Mouse (Mus musculus): Measurements from ENCODE around the gene Plekhb2. TPM values are rescaled to one million over a fixed set of nuclear protein-coding genes. Genes with fewer than 3 reads are reported as not detected.

Plekhb2 gene
- total and polyA plus RNA-seq, 2 experiments from 2014 or later: 85.1 to 97.3 TPM

GRCm38 (mm10) chr1:34821411-34821810 is 28.4 kb upstream of the Plekhb2 start:
- Histone ChIP-seq H3K9ac (replicated peaks; ENCODE audit: low read length, poor library complexity, severe bottlenecking) (no peak overlapping the region), H3K4me1 (ENCODE audit: insufficient read depth, low read length) (no peaks in the 10 kb centered on the region), H3K4me2 (ENCODE audit: low read depth, low read length, poor library complexity, severe bottlenecking) (no peak overlapping the region), H3K27ac (ENCODE audit: low read depth, low read length) (no peak overlapping the region), H3K4me3 (ENCODE audit: low read depth, low read length) (no peak overlapping the region), H3K36me3 (ENCODE audit: insufficient read depth, low read length) (peaks cover 51% of the 10 kb centered on the region), H3K9me3 (ENCODE audit: low read length) (no peaks in the 10 kb centered on the region), H3K27me3 (ENCODE audit: insufficient read depth, low read length) (no peaks in the 10 kb centered on the region)
- ATAC-seq (ENCODE audit: low FRiP score): no peak
- no peak for TF ChIP-seq CTCF (IDR thresholded peaks at IDR 0.05)
- no peak for DNase-seq (ENCODE audit: low spot score)
- WGBS: 89% methylated on average over 2 of the region's 2 CpGs

- Histone ChIP-seq H3K27me3 (ENCODE audit: insufficient read depth, low read length) (no peaks in the 10 kb centered on the region), H3K9ac (replicated peaks; ENCODE audit: low read length, poor library complexity, severe bottlenecking) (no peak overlapping the region), H3K27ac (ENCODE audit: low read depth, low read length) (no peak overlapping the region), H3K4me1 (ENCODE audit: insufficient read depth, low read length) (no peaks in the 10 kb centered on the region), H3K4me3 (ENCODE audit: low read depth, low read length) (no peak overlapping the region), H3K4me2 (ENCODE audit: low read depth, low read length, poor library complexity, severe bottlenecking) (no peak overlapping the region), H3K36me3 (ENCODE audit: insufficient read depth, low read length) (peaks cover 47% of the 10 kb centered on the region), H3K9me3 (ENCODE audit: low read length) (no peaks in the 10 kb centered on the region)
- DNase-seq (ENCODE audit: low spot score) (no peak), ATAC-seq (ENCODE audit: low FRiP score) (no peak)
- WGBS: 89% methylated on average over 7 of the region's 7 CpGs
- no peak for TF ChIP-seq CTCF (IDR thresholded peaks at IDR 0.05)
Measured at GRCm38 (mm10) chr1:34822003-34822402, 27.8 kb upstream of the Plekhb2 start.

- no peak overlapping the region for H3K4me2 ChIP-seq (ENCODE audit: low read depth, low read length, poor library complexity, severe bottlenecking)
- no peak overlapping the region for H3K9ac ChIP-seq (replicated peaks; ENCODE audit: low read length, poor library complexity, severe bottlenecking)
- H3K9me3 ChIP-seq (ENCODE audit: low read length): no peaks in the 10 kb centered on the region
- TF ChIP-seq CTCF (IDR thresholded peaks at IDR 0.05): no peak
- H3K27me3 ChIP-seq (ENCODE audit: insufficient read depth, low read length): no peaks in the 10 kb centered on the region
- 87% methylated on average over 7 of the region's 7 CpGs for WGBS
- H3K27ac ChIP-seq (ENCODE audit: low read depth, low read length): no peak overlapping the region
- no peak overlapping the region for H3K4me3 ChIP-seq (ENCODE audit: low read depth, low read length)
- ATAC-seq (ENCODE audit: low FRiP score) (no peak), DNase-seq (ENCODE audit: low spot score) (no peak)
- H3K36me3 ChIP-seq (ENCODE audit: insufficient read depth, low read length): peaks cover 44% of the 10 kb centered on the region
- H3K4me1 ChIP-seq (ENCODE audit: insufficient read depth, low read length): no peaks in the 10 kb centered on the region
Measured at GRCm38 (mm10) chr1:34822746-34823145, 27.0 kb upstream of the Plekhb2 start.

GRCm38 (mm10) chr1:34823353-34823752 is 26.4 kb upstream of the Plekhb2 start:
- 93% methylated on average over 6 of the region's 6 CpGs for WGBS
- no peak for TF ChIP-seq CTCF (IDR thresholded peaks at IDR 0.05)
- Histone ChIP-seq H3K4me3 (ENCODE audit: low read depth, low read length) (no peak overlapping the region), H3K4me1 (ENCODE audit: insufficient read depth, low read length) (no peaks in the 10 kb centered on the region), H3K9ac (replicated peaks; ENCODE audit: low read length, poor library complexity, severe bottlenecking) (no peak overlapping the region), H3K36me3 (ENCODE audit: insufficient read depth, low read length) (peaks cover 47% of the 10 kb centered on the region), H3K4me2 (ENCODE audit: low read depth, low read length, poor library complexity, severe bottlenecking) (no peak overlapping the region), H3K9me3 (ENCODE audit: low read length) (no peaks in the 10 kb centered on the region), H3K27me3 (ENCODE audit: insufficient read depth, low read length) (no peaks in the 10 kb centered on the region), H3K27ac (ENCODE audit: low read depth, low read length) (no peak overlapping the region)
- ATAC-seq (ENCODE audit: low FRiP score) (no peak), DNase-seq (ENCODE audit: low spot score) (no peak)

GRCm38 (mm10) chr1:34824208-34824607 is 25.6 kb upstream of the Plekhb2 start:
- Histone ChIP-seq H3K36me3 (ENCODE audit: insufficient read depth, low read length) (peaks cover 43% of the 10 kb centered on the region), H3K27me3 (ENCODE audit: insufficient read depth, low read length) (no peaks in the 10 kb centered on the region), H3K27ac (ENCODE audit: low read depth, low read length) (no peak overlapping the region), H3K4me3 (ENCODE audit: low read depth, low read length) (no peak overlapping the region), H3K4me2 (ENCODE audit: low read depth, low read length, poor library complexity, severe bottlenecking) (no peak overlapping the region), H3K9me3 (ENCODE audit: low read length) (no peaks in the 10 kb centered on the region), H3K4me1 (ENCODE audit: insufficient read depth, low read length) (no peaks in the 10 kb centered on the region), H3K9ac (replicated peaks; ENCODE audit: low read length, poor library complexity, severe bottlenecking) (no peak overlapping the region)
- WGBS: 90% methylated on average over 8 of the region's 8 CpGs
- no peak for DNase-seq (ENCODE audit: low spot score)
- no peak for ATAC-seq (ENCODE audit: low FRiP score)
- no peak for TF ChIP-seq CTCF (IDR thresholded peaks at IDR 0.05)

GRCm38 (mm10) chr1:34825909-34826308 is 23.9 kb upstream of the Plekhb2 start:
- Histone ChIP-seq H3K4me1 (ENCODE audit: insufficient read depth, low read length) (no peaks in the 10 kb centered on the region), H3K36me3 (ENCODE audit: insufficient read depth, low read length) (peaks cover 38% of the 10 kb centered on the region), H3K27ac (ENCODE audit: low read depth, low read length) (no peak overlapping the region), H3K27me3 (ENCODE audit: insufficient read depth, low read length) (no peaks in the 10 kb centered on the region), H3K9me3 (ENCODE audit: low read length) (no peaks in the 10 kb centered on the region), H3K9ac (replicated peaks; ENCODE audit: low read length, poor library complexity, severe bottlenecking) (no peak overlapping the region), H3K4me2 (ENCODE audit: low read depth, low read length, poor library complexity, severe bottlenecking) (no peak overlapping the region), H3K4me3 (ENCODE audit: low read depth, low read length) (no peak overlapping the region)
- no peak for DNase-seq (ENCODE audit: low spot score)
- TF ChIP-seq CTCF (IDR thresholded peaks at IDR 0.05): no peak
- WGBS: 86% methylated on average over 9 of the region's 9 CpGs
- no peak for ATAC-seq (ENCODE audit: low FRiP score)
